In genomic region chr16:65561963-65562863, GRCm38 (mm10) we compare ENCODE assay signal across 8 mouse cellular contexts. TPM values are rescaled to one million over a fixed set of nuclear protein-coding genes. Genes with fewer than 3 reads are reported as not detected.
DNase-seq lines count a peak whose midpoint lies in the region; ATAC-seq and TF ChIP-seq lines count a peak whose summit lies in the region.

TSS of gene Chmp2b (minus strand) at chr16:65562726.

- peak; percentile 31; the same call in 1 of the 2 replicates for TF ChIP-seq POLR2A in bone marrow, adult 2 months (IDR thresholded peaks at IDR 0.05; ENCODE audit: borderline replicate concordance, control insufficient read depth, low read depth, low read length)
- peak; percentile 48; the same call in 1 of the 2 replicates for TF ChIP-seq POLR2A in liver, adult 2 months (IDR thresholded peaks at IDR 0.05; ENCODE audit: extremely low read depth, insufficient read depth, low read length)
- TF ChIP-seq POLR2A in myocyte (IDR thresholded peaks at IDR 0.05; ENCODE audit: insufficient read length, low read depth) = peak; percentile 59

- no peaks in the 10 kb centered on the region for H3K27me3 ChIP-seq in embryonic facial prominence, embryonic 15.5 days
- H3K27me3 ChIP-seq in kidney, embryonic 14.5 days (ENCODE audit: control insufficient read depth, insufficient read depth, low read length) = no peaks in the 10 kb centered on the region
- H3K27me3 ChIP-seq in liver, adult 2 months (ENCODE audit: control insufficient read depth, insufficient read depth, low read length) = no peaks in the 10 kb centered on the region
- H3K27me3 ChIP-seq in myocyte (ENCODE audit: control insufficient read depth, insufficient read depth, insufficient read length) = no peaks in the 10 kb centered on the region
- H3K27me3 ChIP-seq in stomach, embryonic 14.5 days (ENCODE audit: control insufficient read depth, insufficient read depth, low read length) = no peaks in the 10 kb centered on the region

- H3K4me3 ChIP-seq in bone marrow, adult 2 months (replicated peaks; ENCODE audit: control insufficient read depth, low read depth, low read length) = peak within 1 kb of the TSS; percentile 84
- peak within 1 kb of the TSS; percentile 89 for H3K4me3 ChIP-seq in embryonic facial prominence, embryonic 15.5 days (replicated peaks)
- H3K4me3 ChIP-seq in kidney, embryonic 14.5 days (ENCODE audit: low read length) = peak within 1 kb of the TSS; percentile 86
- peak within 1 kb of the TSS; percentile 87 for H3K4me3 ChIP-seq in liver, adult 2 months (ENCODE audit: insufficient read depth, low read depth, low read length)
- H3K4me3 ChIP-seq in myocyte = peak within 1 kb of the TSS; percentile 72
- peak within 1 kb of the TSS; percentile 92 for H3K4me3 ChIP-seq in stomach, embryonic 14.5 days (ENCODE audit: low read depth, low read length)

- peak within 1 kb of the TSS; percentile 93 for H3K9ac ChIP-seq in embryonic facial prominence, embryonic 15.5 days
- H3K9ac ChIP-seq in kidney, embryonic 14.5 days (ENCODE audit: low read depth, low read length) = peak within 1 kb of the TSS; percentile 85
- peak within 1 kb of the TSS; percentile 89 for H3K9ac ChIP-seq in liver, adult 2 months (ENCODE audit: low read depth, low read length)
- H3K9ac ChIP-seq in stomach, embryonic 14.5 days (replicated peaks; ENCODE audit: low read depth, low read length) = peak within 1 kb of the TSS; percentile 72

- ATAC-seq in embryonic facial prominence, embryonic 15.5 days (ENCODE audit: insufficient number of reproducible peaks, low FRiP score, low TSS enrichment, low read depth) = peak; percentile 92
- ATAC-seq in kidney, embryonic 14.5 days (ENCODE audit: low FRiP score, low TSS enrichment) = peak; percentile 94
- peak; percentile 91 for ATAC-seq in stomach, embryonic 14.5 days (ENCODE audit: insufficient number of reproducible peaks, insufficient read depth, low FRiP score, low read depth)

- peak within 1 kb of the TSS; percentile 68 for H3K4me2 ChIP-seq in embryonic facial prominence, embryonic 15.5 days (replicated peaks)
- H3K4me2 ChIP-seq in kidney, embryonic 14.5 days (replicated peaks; ENCODE audit: low read depth, low read length) = peak within 1 kb of the TSS; percentile 76
- peak within 1 kb of the TSS; percentile 76 for H3K4me2 ChIP-seq in myocyte (ENCODE audit: low read depth)
- peak within 1 kb of the TSS; percentile 72 for H3K4me2 ChIP-seq in stomach, embryonic 14.5 days (replicated peaks; ENCODE audit: low read depth, low read length)

- under 1% methylated on average over 69 of the region's 69 CpGs for WGBS in bone marrow, adult 2 months
- under 1% methylated on average over 68 of the region's 69 CpGs for WGBS in embryonic facial prominence, embryonic 15.5 days
- WGBS in kidney, embryonic 14.5 days = under 1% methylated on average over 65 of the region's 69 CpGs
- under 1% methylated on average over 69 of the region's 69 CpGs for WGBS in liver, adult 2 months
- WGBS in stomach, embryonic 14.5 days = under 1% methylated on average over 68 of the region's 69 CpGs

- H3K79me2 ChIP-seq in liver, adult 2 months (ENCODE audit: control insufficient read depth, insufficient read depth, low read length) = peaks cover 19% of the 10 kb centered on the region
- H3K79me2 ChIP-seq in myocyte (ENCODE audit: control insufficient read depth, insufficient read depth) = peaks cover 45% of the 10 kb centered on the region

- DNase-seq in A20 (ENCODE audit: low read depth, low spot score) = peak; percentile 84
- DNase-seq in heart, adult 9 months (ENCODE audit: low spot score in 2 of 2) = peak; percentile 79 to 81
- peak; percentile 80 for DNase-seq in liver, adult 2 months (ENCODE audit: extremely low read depth, low read depth, low spot score)

- no peaks in the 10 kb centered on the region for H3K9me3 ChIP-seq in embryonic facial prominence, embryonic 15.5 days (replicated peaks)
- no peaks in the 10 kb centered on the region for H3K9me3 ChIP-seq in kidney, embryonic 14.5 days (ENCODE audit: control insufficient read depth, low read length)
- H3K9me3 ChIP-seq in stomach, embryonic 14.5 days (ENCODE audit: control insufficient read depth, low read depth, low read length) = peaks cover 4% of the 10 kb centered on the region; the same call in 1 of the 2 replicates

- 0 out of 2 replicates have a peak within 1 kb of the TSS, but pooled peaks have one; percentile 9 for H3K27ac ChIP-seq in bone marrow, adult 2 months (ENCODE audit: control insufficient read depth, insufficient read depth, low read depth, low read length, poor library complexity)
- peak within 1 kb of the TSS; percentile 78 for H3K27ac ChIP-seq in embryonic facial prominence, embryonic 15.5 days (replicated peaks)
- H3K27ac ChIP-seq in kidney, embryonic 14.5 days (ENCODE audit: low read depth, low read length) = 0 out of 2 replicates have a peak within 1 kb of the TSS, but pooled peaks have one; percentile 27
- H3K27ac ChIP-seq in liver, adult 2 months (replicated peaks; ENCODE audit: insufficient read depth, low read depth, low read length) = peak within 1 kb of the TSS; percentile 40; the same call in 1 of the 2 replicates
- H3K27ac ChIP-seq in stomach, embryonic 14.5 days (ENCODE audit: low read length) = peak within 1 kb of the TSS; percentile 66

- H3K36me3 ChIP-seq in embryonic facial prominence, embryonic 15.5 days = 0 out of 2 replicates have a peak, but pooled peaks cover 6% of the 10 kb centered on the region
- no peaks in the 10 kb centered on the region for H3K36me3 ChIP-seq in kidney, embryonic 14.5 days (ENCODE audit: control insufficient read depth, insufficient read depth, low read length)
- no peaks in the 10 kb centered on the region for H3K36me3 ChIP-seq in liver, adult 2 months (ENCODE audit: control insufficient read depth, insufficient read depth, low read length)
- no peaks in the 10 kb centered on the region for H3K36me3 ChIP-seq in myocyte (ENCODE audit: control insufficient read depth, insufficient read depth)
- H3K36me3 ChIP-seq in stomach, embryonic 14.5 days (ENCODE audit: control insufficient read depth, insufficient read depth, low read length) = no peaks in the 10 kb centered on the region

- TF ChIP-seq CTCF in bone marrow, adult 2 months (IDR thresholded peaks at IDR 0.05; ENCODE audit: control insufficient read depth, insufficient read depth, low read length) = no peak
- TF ChIP-seq CTCF in liver, adult 2 months (IDR thresholded peaks at IDR 0.05; ENCODE audit: low read depth, low read length) = no peak

- no peaks in the 10 kb centered on the region; the same call in 1 of the 2 replicates for H3K4me1 ChIP-seq in bone marrow, adult 2 months (ENCODE audit: control insufficient read depth, insufficient read depth, low read length)
- 0 out of 2 replicates have a peak, but pooled peaks cover 9% of the 10 kb centered on the region for H3K4me1 ChIP-seq in embryonic facial prominence, embryonic 15.5 days
- peaks cover 5% of the 10 kb centered on the region; the same call in 1 of the 2 replicates for H3K4me1 ChIP-seq in kidney, embryonic 14.5 days (ENCODE audit: control insufficient read depth, insufficient read depth, low read length)
- peaks cover 8% of the 10 kb centered on the region for H3K4me1 ChIP-seq in liver, adult 2 months (ENCODE audit: control insufficient read depth, insufficient read depth, low read length)
- peaks cover 5% of the 10 kb centered on the region; the same call in 1 of the 2 replicates for H3K4me1 ChIP-seq in stomach, embryonic 14.5 days (ENCODE audit: control insufficient read depth, insufficient read depth, low read length)

- H3ac ChIP-seq in myocyte (ENCODE audit: control insufficient read depth, insufficient read length) = peak within 1 kb of the TSS; percentile 15

TF ChIP-seq in myocyte, 11 proteins besides CTCF, POLR2A, EP300 and RAD21:
- TF ChIP-seq MYOD1 (IDR thresholded peaks at IDR 0.05; ENCODE audit: control insufficient read depth in 1 of 3, insufficient read length in 2 of 3, low read depth in 2 of 3) (no peak), USF1 (IDR thresholded peaks at IDR 0.05; ENCODE audit: low read depth) (no peak), POLR2AphosphoS2 (IDR thresholded peaks at IDR 0.05; ENCODE audit: insufficient read length, low read depth) (no peak), MAX (IDR thresholded peaks at IDR 0.05; ENCODE audit: low read depth) (no peak), CEBPB (IDR thresholded peaks at IDR 0.05; ENCODE audit: insufficient read depth, poor library complexity, severe bottlenecking) (no peak), MYOG (IDR thresholded peaks at IDR 0.05; ENCODE audit: control insufficient read depth in 1 of 3, insufficient read depth in 1 of 3, insufficient read length in 2 of 3, low read depth in 2 of 3) (no peak)

RNA-seq across cellular contexts. Expression of gene Chmp2b, which starts in this region (rescaled TPM):
- 5.8 and 8.9 TPM in 2 replicates for polyA plus RNA-seq in bone marrow, adult 2 months (2011; ENCODE audit: insufficient read depth, insufficient read length, low replicate concordance, missing spikeins)
- polyA plus RNA-seq in embryonic facial prominence, embryonic 15.5 days (2015; fragmentation: Nextera tagmentation; extraction: Ambion mirVana) = 141 and 142 TPM in 2 replicates
- polyA plus RNA-seq in kidney, embryonic 14.5 days (2014; fragmentation: Nextera tagmentation; extraction: Ambion mirVana) = 86.0 and 91.9 TPM in 2 replicates
- 19.1 and 20.6 TPM in 2 replicates for total RNA-seq in liver, adult 2 months (2014; rRNA removed)
- polyA plus RNA-seq in liver, adult 2 months (2012; rRNA removed) = 8.5 and 10.5 TPM in 2 replicates
- polyA plus RNA-seq in myocyte (2012; fragmentation: generic; extraction: Trizol) = 25.4 TPM
- polyA plus RNA-seq in stomach, embryonic 14.5 days (2014; fragmentation: Nextera tagmentation; extraction: Ambion mirVana) = 105 and 106 TPM in 2 replicates

Comparison
In these comparisons a context has a peak if more than half of its experiments do, and no peak if none do; other contexts are left out.
1. Peak in every context shown above with its lines: DNase-seq, ATAC-seq, H3K4me3 ChIP-seq and H3K27ac ChIP-seq.
2. H3K27ac ChIP-seq: peak in every context shown above with its lines; median percentile 78 in embryonic facial prominence, embryonic 15.5 days; 66 in stomach, embryonic 14.5 days; 40 in liver, adult 2 months; 27 in kidney, embryonic 14.5 days; 9 in bone marrow, adult 2 months.